Mouse (Mus musculus) spleen, adult 12 weeks (tissue): ENCODE measurements around the gene Gm10644.

Experiments
- DNase-seq: peaks from one replicate; pipeline ENCODE4 v3.0.0; 2022; ENCODE audit warnings: low spot score

Gm10644 gene

GRCm38 (mm10) chr8:83935435-83935834 is 19.6 kb downstream of the Gm10644 start:
- DNase-seq: no peak

- DNase-seq: no peak
These were observed 20.0 kb downstream of the Gm10644 start for GRCm38 (mm10) chr8:83934994-83935393.

- no peak for DNase-seq
These were observed 20.8 kb downstream of the Gm10644 start for GRCm38 (mm10) chr8:83934222-83934621.

GRCm38 (mm10) chr8:83926266-83926665 is 28.7 kb downstream of the Gm10644 start:
- DNase-seq: no peak

- no peak for DNase-seq
These were observed 30.4 kb downstream of the Gm10644 start for GRCm38 (mm10) chr8:83924585-83924984.

- DNase-seq: no peak
These were observed 32.3 kb downstream of the Gm10644 start for GRCm38 (mm10) chr8:83922727-83923126.

GRCm38 (mm10) chr8:83921558-83921957 is 33.4 kb downstream of the Gm10644 start:
- peak; percentile 51 for DNase-seq

- no peak for DNase-seq
These were observed 37.4 kb downstream of the Gm10644 start for GRCm38 (mm10) chr8:83917566-83917965.

- no peak for DNase-seq
These were observed 39.0 kb downstream of the Gm10644 start for GRCm38 (mm10) chr8:83916015-83916414.

GRCm38 (mm10) chr8:83914860-83915259 is 40.1 kb downstream of the Gm10644 start:
- no peak for DNase-seq

GRCm38 (mm10) chr8:83914232-83914631 is 40.8 kb downstream of the Gm10644 start:
- no peak for DNase-seq

- no peak for DNase-seq
These were observed 42.9 kb downstream of the Gm10644 start for GRCm38 (mm10) chr8:83911809-83912731.

GRCm38 (mm10) chr8:83909311-83909710 is 45.7 kb downstream of the Gm10644 start:
- no peak for DNase-seq

- DNase-seq: no peak
These were observed 46.4 kb downstream of the Gm10644 start for GRCm38 (mm10) chr8:83908583-83908982.

GRCm38 (mm10) chr8:83902961-83903666 is 51.9 kb downstream of the Gm10644 start:
- no peak for DNase-seq

- DNase-seq: no peak
These were observed 53.2 kb downstream of the Gm10644 start for GRCm38 (mm10) chr8:83901566-83902485.

GRCm38 (mm10) chr8:83900957-83901270 is 54.1 kb downstream of the Gm10644 start:
- DNase-seq: no peak

GRCm38 (mm10) chr8:83900266-83900956 is 54.6 kb downstream of the Gm10644 start:
- no peak for DNase-seq

- DNase-seq: peak; percentile 47
These were observed 55.4 kb downstream of the Gm10644 start, which contains the start of gene Adgrl1 for GRCm38 (mm10) chr8:83899363-83900252. TSS of gene Adgrl1 (plus strand) at chr8:83900105.

GRCm38 (mm10) chr8:83898985-83899362 is 56.0 kb downstream of the Gm10644 start:
- DNase-seq: no peak
